Mouse (Mus musculus) forebrain, embryonic 15.5 days (tissue): ENCODE measurements at regions not wholly inside any gene's neighbourhood (a gene's known extent, or its start where the extent isn't known, plus 50 kb on each side); places are given as distances from the start of the nearest gene placed in this dataset.

ENCODE experiments used
- ATAC-seq: fragments of 200-750 bp; cut with Nextera tagmentation; replicated peaks from 2 replicates; pipeline ENCODE4 v1.8.0; 2017; ENCODE audit warnings: mild to moderate bottlenecking, moderate TSS enrichment, moderate library complexity
- H3K27ac ChIP-seq: fragments of 300-500 bp; sonication (generic); replicated peaks from 2 replicates; pipeline ENCODE4 v1.5.1; 2015; ENCODE audit warnings: mild to moderate bottlenecking, inconsistent platforms
- H3K27me3 ChIP-seq: fragments of 300-500 bp; sonication (generic); 2 replicates; pipeline ENCODE4 v1.6.1; 2015; ENCODE audit warnings: inconsistent platforms
- H3K36me3 ChIP-seq: fragments of 300-500 bp; sonication (generic); 2 replicates; pipeline ENCODE4 v1.6.1; 2015; ENCODE audit warnings: mild to moderate bottlenecking, inconsistent platforms
- H3K4me1 ChIP-seq: fragments of 300-500 bp; sonication (generic); 2 replicates; pipeline ENCODE4 v1.6.1; 2015; ENCODE audit warnings: inconsistent platforms
- H3K4me2 ChIP-seq: fragments of 300-500 bp; sonication (generic); replicated peaks from 2 replicates; pipeline ENCODE4 v1.6.1; 2015; ENCODE audit warnings: mild to moderate bottlenecking, inconsistent platforms
- H3K4me3 ChIP-seq: fragments of 300-500 bp; sonication (generic); 2 replicates; pipeline ENCODE4 v1.5.1; 2015; ENCODE audit warnings: mild to moderate bottlenecking, inconsistent platforms
- H3K9ac ChIP-seq: fragments of 300-500 bp; sonication (generic); replicated peaks from 2 replicates; pipeline ENCODE4 v1.6.1; 2015; ENCODE audit warnings: mild to moderate bottlenecking, inconsistent platforms
- H3K9me3 ChIP-seq: fragments of 300-500 bp; sonication (generic); 2 replicates; pipeline ENCODE4 v1.6.1; 2016; ENCODE audit warnings: inconsistent platforms
- WGBS: fragments of 180-500 bp; shearing (Covaris S2); methylation state at CpG from one replicate; pipeline ENCODE4 v1.1.7; 2015; ENCODE audit warnings: mixed read lengths; 5-methylcytosine and 5-hydroxymethylcytosine counted together

GRCm38 (mm10) chr4:22106883-22107282 is 175.8 kb downstream of the Faxc start:
- H3K4me2 ChIP-seq: no peak overlapping the region
- peak; percentile 55; the same call in 1 of the 2 replicates for ATAC-seq
- peaks cover 33% of the 10 kb centered on the region for H3K4me1 ChIP-seq
- H3K36me3 ChIP-seq: no peaks in the 10 kb centered on the region
- no peak overlapping the region for H3K4me3 ChIP-seq
- no peak overlapping the region for H3K9ac ChIP-seq
- H3K27me3 ChIP-seq: no peaks in the 10 kb centered on the region
- H3K9me3 ChIP-seq: no peaks in the 10 kb centered on the region
- peak overlapping the region; percentile 47 for H3K27ac ChIP-seq
- WGBS: 65% methylated on average over 9 of the region's 9 CpGs

- Histone ChIP-seq H3K9me3 (no peaks in the 10 kb centered on the region), H3K9ac (no peak overlapping the region), H3K27ac (no peak overlapping the region), H3K4me3 (no peak overlapping the region), H3K36me3 (no peaks in the 10 kb centered on the region), H3K4me1 (peaks cover 20% of the 10 kb centered on the region; the same call in 1 of the 2 replicates), H3K27me3 (no peaks in the 10 kb centered on the region), H3K4me2 (no peak overlapping the region)
- WGBS: 40% methylated on average over 6 of the region's 6 CpGs
- ATAC-seq: 0 out of 2 replicates have a peak, but pooled peaks have one; percentile 8
These were observed 178.3 kb downstream of the Faxc start for GRCm38 (mm10) chr4:22109410-22109809.

- H3K36me3 ChIP-seq: no peaks in the 10 kb centered on the region
- peak overlapping the region; percentile 6; the same call in 1 of the 2 replicates for H3K4me2 ChIP-seq
- 13% methylated on average over 8 of the region's 8 CpGs for WGBS
- H3K4me3 ChIP-seq: no peak overlapping the region
- H3K27me3 ChIP-seq: no peaks in the 10 kb centered on the region
- H3K27ac ChIP-seq: no peak overlapping the region
- H3K9me3 ChIP-seq: no peaks in the 10 kb centered on the region
- peaks cover 20% of the 10 kb centered on the region; the same call in 1 of the 2 replicates for H3K4me1 ChIP-seq
- no peak overlapping the region for H3K9ac ChIP-seq
- ATAC-seq: peak; percentile 49; the same call in 1 of the 2 replicates
These were observed 179.3 kb downstream of the Faxc start for GRCm38 (mm10) chr4:22110400-22110799.

GRCm38 (mm10) chr4:22112209-22112608 is 181.1 kb downstream of the Faxc start:
- Histone ChIP-seq H3K4me1 (peaks cover 14% of the 10 kb centered on the region; the same call in 1 of the 2 replicates), H3K4me3 (no peak overlapping the region), H3K36me3 (no peaks in the 10 kb centered on the region), H3K9ac (no peak overlapping the region), H3K9me3 (no peaks in the 10 kb centered on the region), H3K4me2 (no peak overlapping the region), H3K27ac (no peak overlapping the region), H3K27me3 (no peaks in the 10 kb centered on the region)
- 60% methylated on average over 5 of the region's 5 CpGs for WGBS
- ATAC-seq: no peak

- Histone ChIP-seq H3K27me3 (no peaks in the 10 kb centered on the region), H3K9me3 (no peaks in the 10 kb centered on the region), H3K4me2 (no peak overlapping the region), H3K27ac (no peak overlapping the region), H3K4me1 (peaks cover 11% of the 10 kb centered on the region; the same call in 1 of the 2 replicates), H3K4me3 (no peak overlapping the region), H3K36me3 (no peaks in the 10 kb centered on the region), H3K9ac (no peak overlapping the region)
- ATAC-seq: no peak
These were observed 183.3 kb downstream of the Faxc start for GRCm38 (mm10) chr4:22114451-22114850.

GRCm38 (mm10) chr4:22119877-22120276 is 188.7 kb downstream of the Faxc start:
- Histone ChIP-seq H3K9ac (no peak overlapping the region), H3K27ac (no peak overlapping the region), H3K36me3 (no peaks in the 10 kb centered on the region), H3K4me2 (no peak overlapping the region), H3K9me3 (no peaks in the 10 kb centered on the region), H3K4me3 (no peak overlapping the region), H3K27me3 (no peaks in the 10 kb centered on the region), H3K4me1 (no peaks in the 10 kb centered on the region; the same call in 1 of the 2 replicates)
- 48% methylated on average over 3 of the region's 3 CpGs for WGBS
- ATAC-seq: no peak

- Histone ChIP-seq H3K9ac (no peak overlapping the region), H3K36me3 (no peaks in the 10 kb centered on the region), H3K4me1 (no peaks in the 10 kb centered on the region; the same call in 1 of the 2 replicates), H3K27me3 (no peaks in the 10 kb centered on the region), H3K27ac (no peak overlapping the region), H3K4me3 (no peak overlapping the region), H3K4me2 (no peak overlapping the region), H3K9me3 (no peaks in the 10 kb centered on the region)
- WGBS: 40% methylated on average over 3 of the region's 3 CpGs
- no peak for ATAC-seq
These were observed 189.8 kb downstream of the Faxc start for GRCm38 (mm10) chr4:22120953-22121352.

- Histone ChIP-seq H3K4me3 (no peak overlapping the region), H3K4me2 (no peak overlapping the region), H3K4me1 (no peaks in the 10 kb centered on the region; the same call in 1 of the 2 replicates), H3K9me3 (no peaks in the 10 kb centered on the region), H3K27ac (no peak overlapping the region), H3K27me3 (no peaks in the 10 kb centered on the region), H3K36me3 (no peaks in the 10 kb centered on the region), H3K9ac (no peak overlapping the region)
- ATAC-seq: no peak
- WGBS: 77% methylated on average over 2 of the region's 2 CpGs
These were observed 190.3 kb downstream of the Faxc start for GRCm38 (mm10) chr4:22121397-22121796.

- 88% methylated on average over 6 of the region's 6 CpGs for WGBS
These were observed 193.7 kb downstream of the Faxc start for GRCm38 (mm10) chr4:22124836-22125235.

GRCm38 (mm10) chr4:22130511-22130910 is 199.4 kb downstream of the Faxc start:
- 82% methylated on average over 8 of the region's 8 CpGs for WGBS
- no peak for ATAC-seq
- Histone ChIP-seq H3K4me2 (no peak overlapping the region), H3K4me1 (0 out of 2 replicates have a peak, but pooled peaks cover 3% of the 10 kb centered on the region), H3K4me3 (no peak overlapping the region), H3K27ac (no peak overlapping the region), H3K9ac (no peak overlapping the region), H3K27me3 (no peaks in the 10 kb centered on the region), H3K36me3 (no peaks in the 10 kb centered on the region), H3K9me3 (no peaks in the 10 kb centered on the region)

More at GRCm38 (mm10) chr4:22124836-22125235, 193.7 kb downstream of the Faxc start:
- ATAC-seq: no peak
- Histone ChIP-seq H3K9me3 (no peaks in the 10 kb centered on the region), H3K27me3 (no peaks in the 10 kb centered on the region), H3K4me1 (no peaks in the 10 kb centered on the region; the same call in 1 of the 2 replicates), H3K4me2 (no peak overlapping the region), H3K9ac (no peak overlapping the region), H3K36me3 (no peaks in the 10 kb centered on the region), H3K4me3 (no peak overlapping the region), H3K27ac (no peak overlapping the region)

- no peak overlapping the region for H3K4me3 ChIP-seq
- no peak overlapping the region for H3K27ac ChIP-seq
- H3K27me3 ChIP-seq: no peaks in the 10 kb centered on the region
- ATAC-seq: peak; percentile 85
- no peaks in the 10 kb centered on the region for H3K9me3 ChIP-seq
- 0 out of 2 replicates have a peak, but pooled peaks cover 3% of the 10 kb centered on the region for H3K4me1 ChIP-seq
- no peaks in the 10 kb centered on the region for H3K36me3 ChIP-seq
- 60% methylated on average over 13 of the region's 13 CpGs for WGBS
- no peak overlapping the region for H3K9ac ChIP-seq
- H3K4me2 ChIP-seq: no peak overlapping the region
These were observed 200.9 kb downstream of the Faxc start for GRCm38 (mm10) chr4:22131751-22132736.
